Mouse (Mus musculus): ENCODE results near the gene Unk. TPM values are rescaled to one million over a fixed set of nuclear protein-coding genes. Genes with fewer than 3 reads are reported as not detected.

Gene Unk
- 40.4 and 40.8 TPM in 2 replicates for polyA plus RNA-seq (2015; fragmentation: Nextera tagmentation; extraction: Ambion mirVana)

DNA sequence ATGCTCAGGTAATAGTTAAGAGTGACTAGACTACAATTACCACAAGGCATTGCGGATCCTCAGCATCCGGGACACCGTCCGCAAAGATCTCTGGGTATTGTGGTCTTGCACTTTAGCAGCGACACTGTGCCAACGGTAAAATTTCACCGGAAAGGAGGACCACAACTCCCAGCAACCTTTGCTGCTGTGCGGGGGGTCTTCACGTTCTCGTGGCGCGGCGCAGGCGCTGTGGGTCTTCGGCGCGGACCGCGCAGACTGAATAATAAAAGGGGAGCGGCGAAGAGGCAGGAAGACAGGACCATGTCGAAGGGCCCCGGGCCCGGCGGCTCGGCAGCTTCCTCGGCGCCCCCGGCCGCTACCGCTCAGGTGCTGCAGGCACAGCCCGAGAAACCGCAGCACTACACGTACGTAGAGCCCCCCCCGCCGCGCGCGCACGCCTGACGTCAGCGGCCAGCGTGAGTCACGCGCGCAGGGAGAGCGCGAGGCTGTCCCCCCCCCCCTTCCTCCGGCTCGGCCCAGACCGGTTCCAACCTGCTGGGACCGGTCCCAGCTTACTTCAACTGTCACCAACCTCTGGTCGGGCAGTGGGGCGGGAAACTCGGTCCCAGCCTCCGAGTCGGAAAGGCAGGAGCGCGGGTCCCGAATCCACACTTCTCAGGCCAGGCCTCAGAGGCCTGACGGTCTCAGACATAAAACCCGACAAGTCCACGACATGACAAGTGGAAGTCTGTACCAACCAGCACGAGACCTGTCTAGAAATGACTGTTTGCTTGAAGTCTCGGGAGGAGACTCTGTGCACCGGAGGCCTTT is at the start of gene Unk:
Gene Unk (plus strand): TSS at position 235 of the 810 bp plus-strand sequence.
- 0% methylated on average over 60 of the region's 67 CpGs for WGBS
- Histone ChIP-seq H3K4me3 (peak within 1 kb of the TSS; percentile 85), H3K36me3 (no peaks in the 10 kb centered on the region), H3K27ac (replicated peaks) (peak within 1 kb of the TSS; percentile 100), H3K4me2 (replicated peaks) (peak within 1 kb of the TSS; percentile 82), H3K9ac (replicated peaks) (peak within 1 kb of the TSS; percentile 97), H3K9me3 (no peaks in the 10 kb centered on the region), H3K27me3 (no peaks in the 10 kb centered on the region), H3K4me1 (peaks cover 33% of the 10 kb centered on the region)
- ATAC-seq (replicated peaks), result peak; percentile 96

DNA sequence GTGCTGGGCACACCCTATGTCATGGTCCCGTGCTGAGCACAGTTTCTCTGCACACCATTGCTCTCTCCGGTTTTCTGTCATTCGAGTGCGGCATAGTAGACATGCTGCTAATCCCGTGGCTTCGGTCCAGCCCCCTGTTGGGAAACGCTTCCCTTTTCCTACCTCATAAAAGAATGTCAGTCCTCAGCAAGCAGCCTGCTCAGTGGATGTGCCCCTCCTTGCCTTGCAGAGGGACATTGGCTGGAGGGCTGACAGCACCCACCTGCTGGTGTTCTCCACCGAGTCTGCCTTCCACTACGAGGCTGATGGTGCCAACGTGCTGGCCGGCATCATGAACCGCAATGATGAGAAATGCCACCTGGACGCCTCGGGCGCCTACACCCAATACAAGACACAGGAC is 47.6 kb upstream of the Unk start:
- Histone ChIP-seq H3K4me3 (no peak overlapping the region), H3K27ac (replicated peaks) (no peak overlapping the region), H3K4me1 (no peaks in the 10 kb centered on the region), H3K4me2 (replicated peaks) (no peak overlapping the region), H3K9me3 (no peaks in the 10 kb centered on the region), H3K36me3 (no peaks in the 10 kb centered on the region), H3K27me3 (no peaks in the 10 kb centered on the region), H3K9ac (replicated peaks) (no peak overlapping the region)
- 90% methylated on average over 15 of the region's 15 CpGs for WGBS
- ATAC-seq (replicated peaks), result no peak

GRCm38 (mm10) chr11:115983291-115983690 is 46.8 kb upstream of the Unk start:
- Histone ChIP-seq H3K9ac (replicated peaks) (no peak overlapping the region), H3K4me1 (no peaks in the 10 kb centered on the region), H3K9me3 (no peaks in the 10 kb centered on the region), H3K4me3 (no peak overlapping the region), H3K4me2 (replicated peaks) (no peak overlapping the region), H3K27me3 (no peaks in the 10 kb centered on the region), H3K27ac (replicated peaks) (no peak overlapping the region), H3K36me3 (no peaks in the 10 kb centered on the region)
- no peak for ATAC-seq (replicated peaks)
- 85% methylated on average over 7 of the region's 8 CpGs for WGBS

GRCm38 (mm10) chr11:115989686-115990085 is 40.4 kb upstream of the Unk start:
- no peak overlapping the region for H3K9ac ChIP-seq (replicated peaks)
- H3K27me3 ChIP-seq, result no peaks in the 10 kb centered on the region
- no peaks in the 10 kb centered on the region for H3K4me1 ChIP-seq
- no peak overlapping the region for H3K4me3 ChIP-seq
- H3K9me3 ChIP-seq, result no peaks in the 10 kb centered on the region
- H3K4me2 ChIP-seq (replicated peaks), result no peak overlapping the region
- 29% methylated on average over 15 of the region's 15 CpGs for WGBS
- no peak for ATAC-seq (replicated peaks)
- H3K36me3 ChIP-seq, result no peaks in the 10 kb centered on the region
- no peak overlapping the region for H3K27ac ChIP-seq (replicated peaks)

DNA sequence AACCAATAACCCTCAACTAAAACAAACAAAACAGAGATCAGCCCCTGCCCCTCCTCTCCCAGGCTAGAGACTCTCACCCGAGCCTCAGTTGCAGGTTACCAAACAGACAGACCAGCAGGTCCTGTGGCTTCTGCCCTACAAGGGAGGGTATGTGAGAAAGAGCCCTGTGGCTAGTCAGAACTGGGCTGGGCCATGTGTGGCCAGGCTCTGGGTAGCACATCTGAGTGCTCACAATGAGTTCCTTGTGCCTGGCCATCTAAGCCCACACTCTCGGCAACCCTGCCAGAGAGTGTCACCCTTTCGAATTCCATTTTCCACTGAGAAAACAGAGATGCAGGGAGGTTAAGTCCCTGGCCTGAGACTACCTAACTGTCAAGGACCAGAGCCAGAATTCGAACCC is 38.0 kb upstream of the Unk start:
- no peak overlapping the region for H3K9ac ChIP-seq (replicated peaks)
- WGBS, result 66% methylated on average over 4 of the region's 4 CpGs
- no peaks in the 10 kb centered on the region for H3K9me3 ChIP-seq
- ATAC-seq (replicated peaks), result no peak
- no peak overlapping the region for H3K4me2 ChIP-seq (replicated peaks)
- H3K4me1 ChIP-seq, result no peaks in the 10 kb centered on the region
- H3K4me3 ChIP-seq, result no peak overlapping the region
- H3K27me3 ChIP-seq, result no peaks in the 10 kb centered on the region
- no peaks in the 10 kb centered on the region for H3K36me3 ChIP-seq
- H3K27ac ChIP-seq (replicated peaks), result no peak overlapping the region

- Histone ChIP-seq H3K27me3 (no peaks in the 10 kb centered on the region; the same call in 1 of the 2 replicates), H3K4me3 (no peak overlapping the region)
- WGBS, result 92% methylated on average over 3 of the region's 3 CpGs
Observed at GRCm38 (mm10) chr11:115995256-115995655, 34.9 kb upstream of the Unk start.

DNA sequence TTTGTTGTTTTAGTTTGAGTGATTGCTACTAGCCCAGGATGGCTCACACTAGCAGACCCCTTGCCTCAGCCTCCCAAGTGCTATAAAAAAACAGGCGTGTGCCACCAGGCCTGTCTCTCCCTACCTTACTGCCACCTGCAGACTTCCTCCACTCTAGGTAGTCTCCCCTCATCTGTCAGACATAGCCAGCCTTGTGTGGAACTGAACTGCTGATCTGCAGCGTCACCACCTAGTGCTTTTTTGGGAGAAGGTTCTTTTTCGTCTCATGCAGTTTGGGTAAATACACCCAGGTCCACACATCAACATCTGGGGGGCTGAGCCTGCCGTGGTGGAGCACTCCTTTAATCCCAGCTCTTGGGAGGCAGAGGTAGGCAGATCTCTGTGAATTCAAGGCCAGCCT is 33.1 kb upstream of the Unk start:
- H3K4me2 ChIP-seq (replicated peaks), result no peak overlapping the region
- peaks cover 3% of the 10 kb centered on the region; the same call in 1 of the 2 replicates for H3K4me1 ChIP-seq
- WGBS, result 78% methylated on average over 4 of the region's 4 CpGs
- no peaks in the 10 kb centered on the region for H3K36me3 ChIP-seq
- no peak for ATAC-seq (replicated peaks)
- H3K4me3 ChIP-seq, result no peak overlapping the region
- no peak overlapping the region for H3K27ac ChIP-seq (replicated peaks)
- H3K9ac ChIP-seq (replicated peaks), result no peak overlapping the region
- H3K27me3 ChIP-seq, result no peaks in the 10 kb centered on the region; the same call in 1 of the 2 replicates
- no peaks in the 10 kb centered on the region for H3K9me3 ChIP-seq

More at GRCm38 (mm10) chr11:115995256-115995655, 34.9 kb upstream of the Unk start:
- H3K9me3 ChIP-seq, result no peaks in the 10 kb centered on the region
- ATAC-seq (replicated peaks), result no peak
- H3K4me2 ChIP-seq (replicated peaks), result no peak overlapping the region
- H3K36me3 ChIP-seq, result no peaks in the 10 kb centered on the region
- H3K27ac ChIP-seq (replicated peaks), result no peak overlapping the region
- H3K9ac ChIP-seq (replicated peaks), result no peak overlapping the region
- H3K4me1 ChIP-seq, result peaks cover 3% of the 10 kb centered on the region; the same call in 1 of the 2 replicates

GRCm38 (mm10) chr11:115997662-115998061 is 32.5 kb upstream of the Unk start:
- H3K27ac ChIP-seq (replicated peaks), result no peak overlapping the region
- peaks cover 3% of the 10 kb centered on the region; the same call in 1 of the 2 replicates for H3K4me1 ChIP-seq
- WGBS, result 72% methylated on average over 5 of the region's 5 CpGs
- no peaks in the 10 kb centered on the region for H3K9me3 ChIP-seq
- H3K4me2 ChIP-seq (replicated peaks), result no peak overlapping the region
- no peaks in the 10 kb centered on the region; the same call in 1 of the 2 replicates for H3K27me3 ChIP-seq
- H3K36me3 ChIP-seq, result no peaks in the 10 kb centered on the region
- no peak for ATAC-seq (replicated peaks)
- no peak overlapping the region for H3K4me3 ChIP-seq
- H3K9ac ChIP-seq (replicated peaks), result no peak overlapping the region

DNA sequence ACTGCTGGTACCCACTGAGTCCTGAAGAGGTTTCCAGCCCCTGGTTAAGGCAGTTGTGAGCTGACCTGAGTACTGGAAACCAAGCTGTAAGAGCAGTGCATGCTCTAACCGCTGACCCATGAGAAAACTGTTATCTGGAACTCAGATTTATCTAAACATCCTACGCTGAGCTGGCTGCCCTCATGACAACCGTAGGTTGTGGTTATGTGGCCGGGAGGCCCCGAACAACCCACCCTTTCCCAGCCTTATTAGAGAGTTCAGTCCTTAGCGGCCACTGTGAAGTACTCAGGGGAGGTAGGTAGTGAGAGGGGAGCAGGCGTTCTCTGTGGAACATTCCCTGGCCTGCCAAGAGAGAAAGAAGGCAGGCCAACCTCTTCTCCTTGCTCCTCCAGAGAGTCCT is 31.1 kb upstream of the Unk start:
- 84% methylated on average over 7 of the region's 7 CpGs for WGBS
- no peak overlapping the region for H3K4me3 ChIP-seq
- no peaks in the 10 kb centered on the region for H3K36me3 ChIP-seq
- H3K9me3 ChIP-seq, result no peaks in the 10 kb centered on the region
- H3K9ac ChIP-seq (replicated peaks), result no peak overlapping the region
- no peaks in the 10 kb centered on the region; the same call in 1 of the 2 replicates for H3K27me3 ChIP-seq
- ATAC-seq (replicated peaks), result no peak
- H3K27ac ChIP-seq (replicated peaks), result no peak overlapping the region
- peaks cover 3% of the 10 kb centered on the region; the same call in 1 of the 2 replicates for H3K4me1 ChIP-seq
- H3K4me2 ChIP-seq (replicated peaks), result no peak overlapping the region

GRCm38 (mm10) chr11:115999538-116000143 is 30.5 kb upstream of the Unk start:
- no peak for ATAC-seq (replicated peaks)
- H3K27ac ChIP-seq (replicated peaks), result no peak overlapping the region
- H3K27me3 ChIP-seq, result no peaks in the 10 kb centered on the region; the same call in 1 of the 2 replicates
- peaks cover 6% of the 10 kb centered on the region for H3K4me1 ChIP-seq
- H3K9me3 ChIP-seq, result no peaks in the 10 kb centered on the region
- WGBS, result 15% methylated on average over 14 of the region's 14 CpGs
- H3K9ac ChIP-seq (replicated peaks), result no peak overlapping the region
- H3K4me3 ChIP-seq, result no peak overlapping the region
- no peak overlapping the region for H3K4me2 ChIP-seq (replicated peaks)
- H3K36me3 ChIP-seq, result no peaks in the 10 kb centered on the region

DNA sequence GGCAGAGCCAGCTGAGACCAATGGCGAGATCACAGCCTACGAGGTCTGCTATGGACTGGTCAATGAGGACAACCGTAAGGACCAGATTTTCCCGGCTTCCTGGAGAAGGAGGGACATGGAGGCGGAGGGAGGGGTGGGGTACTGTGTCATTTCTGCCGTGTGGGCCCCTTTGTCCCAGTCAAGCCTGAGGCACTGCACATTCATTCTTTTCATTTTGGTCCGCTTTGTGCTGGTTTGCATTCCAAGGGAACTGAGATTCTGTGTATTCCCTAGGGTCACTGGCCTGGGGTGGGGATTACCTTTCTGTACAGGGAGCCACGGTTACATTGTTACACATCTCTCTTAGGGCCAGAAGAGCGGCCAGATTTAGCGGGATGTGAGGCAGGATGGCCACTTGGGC is 29.5 kb upstream of the Unk start:
- no peak for ATAC-seq (replicated peaks)
- WGBS, result 11% methylated on average over 10 of the region's 10 CpGs

DNA sequence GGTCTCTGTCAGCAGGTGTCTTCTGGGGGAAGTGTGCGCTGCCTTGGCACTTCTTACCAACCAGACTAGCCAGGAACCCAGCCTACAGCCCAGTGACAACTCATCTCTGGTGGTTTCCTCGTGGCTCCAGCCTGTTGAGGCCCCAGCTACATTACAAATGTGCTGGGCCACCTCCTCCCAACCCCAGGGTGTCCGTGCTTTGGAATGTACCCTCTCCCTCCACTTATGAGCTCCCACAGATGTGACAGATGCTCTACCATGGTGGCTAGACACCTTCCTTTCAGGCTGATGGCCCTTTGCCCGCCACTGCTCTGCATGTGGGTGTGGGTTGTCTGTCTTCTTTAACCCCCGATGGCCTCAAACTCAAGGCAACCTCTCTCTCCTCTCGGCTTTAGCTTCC is 28.4 kb upstream of the Unk start:
- Histone ChIP-seq H3K4me1 (peaks cover 14% of the 10 kb centered on the region), H3K27ac (replicated peaks) (no peak overlapping the region), H3K27me3 (no peaks in the 10 kb centered on the region; the same call in 1 of the 2 replicates), H3K4me3 (no peak overlapping the region), H3K9me3 (no peaks in the 10 kb centered on the region), H3K36me3 (no peaks in the 10 kb centered on the region), H3K4me2 (replicated peaks) (no peak overlapping the region), H3K9ac (replicated peaks) (no peak overlapping the region)
- WGBS, result 77% methylated on average over 6 of the region's 6 CpGs
- ATAC-seq (replicated peaks), result no peak

More for the DNA sequence above, 29.5 kb upstream of the Unk start:
- Histone ChIP-seq H3K27me3 (no peaks in the 10 kb centered on the region; the same call in 1 of the 2 replicates), H3K36me3 (no peaks in the 10 kb centered on the region), H3K9me3 (no peaks in the 10 kb centered on the region), H3K9ac (replicated peaks) (no peak overlapping the region), H3K4me2 (replicated peaks) (no peak overlapping the region), H3K4me3 (no peak overlapping the region), H3K4me1 (peaks cover 14% of the 10 kb centered on the region), H3K27ac (replicated peaks) (no peak overlapping the region)

Measured in forebrain, embryonic 15.5 days (tissue).